Mouse (Mus musculus): ENCODE data around the gene Ifitm10. TPM values are rescaled to one million over a fixed set of nuclear protein-coding genes. Genes with fewer than 3 reads are reported as not detected.
A peak's percentile ranks its signal among the peaks of the same experiment; 100 is the strongest.
"Not testable (repeated sequence)": the region's sequence is repeated elsewhere in the genome, so short reads cannot be mapped to it uniquely, and the experiment has no call there.

Ifitm10 gene
- polyA plus RNA-seq, 1 experiment from 2014 or later = 3.7 TPM

DNA sequence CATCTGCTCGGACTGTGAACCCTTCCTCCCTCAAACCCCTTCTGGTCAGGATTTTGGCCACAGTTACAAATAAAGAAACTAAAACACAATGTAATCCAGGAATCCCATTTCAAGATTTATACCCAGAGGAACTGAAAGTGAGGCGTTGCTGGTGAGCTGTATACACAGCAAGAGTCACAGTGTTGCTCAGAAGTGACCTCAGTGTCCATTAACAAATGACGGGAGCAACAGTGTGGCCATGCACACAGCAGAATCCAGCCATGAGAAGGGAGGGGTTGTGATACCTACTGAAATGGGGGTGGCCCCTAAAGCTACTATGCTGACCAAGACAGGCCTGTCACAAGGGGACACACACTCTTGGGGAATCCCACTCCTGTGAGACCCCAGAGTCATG lies 31.3 kb downstream of the Ifitm10 start:
- no peak for ATAC-seq (ENCODE audit: insufficient read depth, low FRiP score)
- no peaks in the 10 kb centered on the region for H3K27me3 ChIP-seq (ENCODE audit: control insufficient read depth, insufficient read depth, low read length)
- no peaks in the 10 kb centered on the region for H3K9me3 ChIP-seq (replicated peaks; ENCODE audit: control insufficient read depth, low read length)
- H3K27ac ChIP-seq (ENCODE audit: low read length) = peak overlapping the region; percentile 76
- WGBS = 53% methylated on average over 3 of the region's 3 CpGs
- H3K4me1 ChIP-seq (ENCODE audit: control insufficient read depth, insufficient read depth, low read length) = peaks cover 8% of the 10 kb centered on the region; the same call in 1 of the 2 replicates
- H3K36me3 ChIP-seq (ENCODE audit: control insufficient read depth, insufficient read depth, low read length) = no peaks in the 10 kb centered on the region
- H3K4me2 ChIP-seq (ENCODE audit: low read depth, low read length) = no peak overlapping the region
- H3K9ac ChIP-seq (ENCODE audit: low read length) = 0 out of 2 replicates have a peak overlapping the region, but pooled peaks have one; percentile 38
- no peak overlapping the region for H3K4me3 ChIP-seq (replicated peaks; ENCODE audit: low read length)

DNA sequence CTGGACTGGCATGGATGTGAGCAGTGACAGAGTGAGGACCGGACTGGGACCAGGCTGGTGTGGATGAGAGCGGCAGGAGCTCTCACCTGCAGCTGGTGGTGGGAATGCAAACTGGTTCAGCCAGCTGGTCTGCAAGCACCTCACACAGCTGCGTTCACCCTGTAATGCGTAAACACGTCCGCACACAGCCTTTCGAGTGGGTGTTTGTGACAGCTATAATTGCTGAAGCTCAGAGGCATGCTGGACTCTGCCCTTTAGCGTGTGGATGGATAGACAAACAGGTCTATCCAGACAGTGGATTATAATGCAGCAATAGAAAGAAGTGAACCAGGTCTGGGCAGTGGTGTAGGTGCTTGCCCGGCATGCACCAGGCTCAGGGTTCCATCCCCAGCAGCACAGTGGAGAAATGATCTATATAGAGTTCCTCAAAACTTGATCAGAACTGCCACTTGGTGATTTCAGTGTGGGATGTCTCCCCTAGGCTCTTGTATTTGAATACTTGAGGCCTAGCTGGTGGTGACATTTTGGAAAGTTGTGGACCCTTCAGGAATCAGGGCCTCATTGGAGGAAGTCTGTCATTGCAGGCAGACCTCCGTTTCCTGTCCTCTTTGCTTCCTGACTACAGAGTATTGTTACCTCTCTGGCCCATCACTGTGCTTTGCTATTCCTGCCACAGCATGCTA lies 31.8 kb downstream of the Ifitm10 start:
- H3K9me3 ChIP-seq (replicated peaks; ENCODE audit: control insufficient read depth, low read length) = no peaks in the 10 kb centered on the region

DNA sequence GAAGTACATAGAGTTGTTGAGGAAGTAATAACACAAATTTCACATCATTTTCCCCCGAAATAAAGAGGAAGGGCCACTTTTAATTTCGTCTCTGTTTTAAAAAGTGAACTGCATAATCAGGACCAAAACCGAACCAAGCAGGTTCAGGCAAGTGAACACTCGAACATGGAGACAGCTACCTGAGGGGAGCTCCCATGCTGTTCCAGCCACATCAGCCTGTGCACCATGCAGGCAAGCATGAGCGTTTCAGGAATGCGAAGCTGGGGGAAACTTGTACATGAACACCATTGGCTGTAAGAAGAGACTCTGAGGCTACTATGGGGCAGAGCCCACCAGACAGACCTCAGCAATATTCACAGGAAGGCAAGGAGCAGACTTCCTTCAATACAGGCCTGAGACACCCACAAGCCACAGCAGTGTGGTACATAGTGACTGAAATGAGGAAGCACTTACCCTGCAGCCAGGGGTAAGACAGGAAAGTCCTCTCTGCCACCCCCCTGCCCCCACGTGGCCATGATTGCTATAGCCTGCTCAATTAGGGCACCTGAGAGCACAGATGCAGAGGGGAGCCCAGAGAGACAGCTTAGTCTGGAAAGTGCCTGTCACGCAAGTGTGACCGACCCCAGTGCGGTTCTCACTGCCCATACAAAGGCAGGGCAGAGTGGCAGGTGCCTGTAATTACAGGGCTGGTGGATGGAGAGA lies 33.1 kb downstream of the Ifitm10 start:
- Histone ChIP-seq H3K4me3 (replicated peaks; ENCODE audit: low read length) (no peak overlapping the region), H3K4me2 (ENCODE audit: low read depth, low read length) (no peak overlapping the region), H3K27me3 (ENCODE audit: control insufficient read depth, insufficient read depth, low read length) (no peaks in the 10 kb centered on the region), H3K4me1 (ENCODE audit: control insufficient read depth, insufficient read depth, low read length) (peaks cover 8% of the 10 kb centered on the region; the same call in 1 of the 2 replicates), H3K9me3 (replicated peaks; ENCODE audit: control insufficient read depth, low read length) (no peaks in the 10 kb centered on the region), H3K9ac (ENCODE audit: low read length) (peak overlapping the region; percentile 48; the same call in 1 of the 2 replicates), H3K27ac (ENCODE audit: low read length) (peak overlapping the region; percentile 76; the same call in 1 of the 2 replicates), H3K36me3 (ENCODE audit: control insufficient read depth, insufficient read depth, low read length) (no peaks in the 10 kb centered on the region)
- ATAC-seq (ENCODE audit: insufficient read depth, low FRiP score) = peak; percentile 62; the same call in 1 of the 2 replicates
- WGBS = 57% methylated on average over 10 of the region's 10 CpGs

More for the DNA sequence above, 31.8 kb downstream of the Ifitm10 start:
- peak; percentile 72 for ATAC-seq (ENCODE audit: insufficient read depth, low FRiP score)
- H3K36me3 ChIP-seq (ENCODE audit: control insufficient read depth, insufficient read depth, low read length) = no peaks in the 10 kb centered on the region
- H3K27ac ChIP-seq (ENCODE audit: low read length) = peak overlapping the region; percentile 76
- no peak overlapping the region for H3K4me3 ChIP-seq (replicated peaks; ENCODE audit: low read length)
- no peaks in the 10 kb centered on the region for H3K27me3 ChIP-seq (ENCODE audit: control insufficient read depth, insufficient read depth, low read length)
- peak overlapping the region; percentile 38; the same call in 1 of the 2 replicates for H3K9ac ChIP-seq (ENCODE audit: low read length)
- 46% methylated on average over 10 of the region's 10 CpGs for WGBS
- H3K4me2 ChIP-seq (ENCODE audit: low read depth, low read length) = peak overlapping the region; percentile 17; the same call in 1 of the 2 replicates
- H3K4me1 ChIP-seq (ENCODE audit: control insufficient read depth, insufficient read depth, low read length) = peaks cover 8% of the 10 kb centered on the region; the same call in 1 of the 2 replicates

DNA sequence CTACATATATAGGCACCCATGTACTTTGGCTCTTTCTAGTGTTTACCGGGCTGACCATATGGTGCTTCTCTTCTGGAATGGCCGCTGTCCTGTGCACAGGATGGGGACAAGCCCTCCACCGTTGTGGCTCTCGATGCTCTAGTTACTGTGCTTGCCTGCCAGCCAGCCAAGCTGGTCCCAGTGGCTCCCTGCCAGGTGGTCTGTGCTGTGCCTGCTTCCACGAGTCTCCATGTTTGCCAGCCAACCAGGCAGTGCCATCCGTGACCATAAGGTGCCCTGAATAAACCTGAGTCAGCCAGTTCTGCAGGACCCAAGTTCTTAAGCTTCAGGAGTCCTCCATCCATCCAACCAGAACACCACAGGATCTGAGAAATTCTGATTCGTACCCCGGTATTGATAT lies 38.4 kb downstream of the Ifitm10 start:
- Histone ChIP-seq H3K9me3 (replicated peaks; ENCODE audit: control insufficient read depth, low read length) (no peaks in the 10 kb centered on the region), H3K4me2 (ENCODE audit: low read depth, low read length) (no peak overlapping the region), H3K27me3 (ENCODE audit: control insufficient read depth, insufficient read depth, low read length) (no peaks in the 10 kb centered on the region), H3K4me1 (ENCODE audit: control insufficient read depth, insufficient read depth, low read length) (peaks cover 5% of the 10 kb centered on the region), H3K4me3 (replicated peaks; ENCODE audit: low read length) (no peak overlapping the region), H3K9ac (ENCODE audit: low read length) (no peak overlapping the region), H3K27ac (ENCODE audit: low read length) (no peak overlapping the region), H3K36me3 (ENCODE audit: control insufficient read depth, insufficient read depth, low read length) (no peaks in the 10 kb centered on the region)
- 80% methylated on average over 8 of the region's 8 CpGs for WGBS
- ATAC-seq (ENCODE audit: insufficient read depth, low FRiP score) = no peak

DNA sequence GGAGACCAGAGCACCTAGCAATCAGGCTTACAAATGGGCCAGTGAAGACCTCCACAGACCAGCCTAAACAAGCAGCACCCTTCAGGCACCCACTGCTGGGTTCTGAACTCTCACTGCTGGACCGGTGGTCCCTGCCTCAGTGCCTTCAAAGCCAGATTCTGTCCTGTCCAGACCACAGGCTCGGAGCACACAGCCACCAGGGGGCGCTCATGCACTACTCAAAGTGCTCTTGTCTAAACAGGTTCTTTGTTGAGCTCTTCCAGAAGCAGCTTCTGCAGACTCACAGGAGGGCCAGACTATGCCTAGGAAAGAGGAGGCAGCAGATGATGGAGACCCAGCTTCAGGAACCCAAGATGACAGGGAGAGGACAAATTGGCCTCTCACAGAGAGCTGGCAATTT lies 39.3 kb downstream of the Ifitm10 start:
- Histone ChIP-seq H3K4me1 (ENCODE audit: control insufficient read depth, insufficient read depth, low read length) (peaks cover 8% of the 10 kb centered on the region), H3K9me3 (replicated peaks; ENCODE audit: control insufficient read depth, low read length) (no peaks in the 10 kb centered on the region), H3K36me3 (ENCODE audit: control insufficient read depth, insufficient read depth, low read length) (no peaks in the 10 kb centered on the region), H3K4me2 (ENCODE audit: low read depth, low read length) (no peak overlapping the region), H3K27me3 (ENCODE audit: control insufficient read depth, insufficient read depth, low read length) (no peaks in the 10 kb centered on the region), H3K9ac (ENCODE audit: low read length) (no peak overlapping the region), H3K27ac (ENCODE audit: low read length) (no peak overlapping the region), H3K4me3 (replicated peaks; ENCODE audit: low read length) (no peak overlapping the region)
- ATAC-seq (ENCODE audit: insufficient read depth, low FRiP score) = peak; percentile 82
- 2% methylated on average over 3 of the region's 3 CpGs for WGBS

DNA sequence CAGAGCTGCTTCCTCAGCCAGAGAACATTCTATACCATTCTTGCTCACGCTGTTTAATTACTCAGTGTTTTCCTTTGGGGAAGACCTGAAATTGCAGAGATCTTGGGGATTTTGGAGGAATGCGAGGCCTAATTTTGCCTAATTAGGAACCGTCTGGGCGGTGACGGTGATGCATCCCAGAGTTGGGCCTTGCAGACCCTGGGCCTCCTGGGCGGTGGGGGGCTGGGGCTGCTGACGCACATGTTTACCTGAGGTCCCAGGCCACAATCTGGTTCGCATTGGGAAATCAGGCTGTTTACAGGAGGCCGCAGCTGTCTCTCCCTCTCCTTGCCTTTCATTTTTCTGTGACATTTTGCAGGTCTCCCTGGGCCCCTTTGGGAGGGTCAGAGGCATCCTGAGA lies 40.8 kb downstream of the Ifitm10 start:
- 64% methylated on average over 2 of the region's 9 CpGs for WGBS
- not testable (repeated sequence) for H3K4me3 ChIP-seq (replicated peaks; ENCODE audit: low read length); H3K36me3 ChIP-seq (ENCODE audit: control insufficient read depth, insufficient read depth, low read length); H3K9me3 ChIP-seq (replicated peaks; ENCODE audit: control insufficient read depth, low read length); ATAC-seq (ENCODE audit: insufficient read depth, low FRiP score); H3K4me2 ChIP-seq (ENCODE audit: low read depth, low read length); H3K9ac ChIP-seq (ENCODE audit: low read length); H3K27me3 ChIP-seq (ENCODE audit: control insufficient read depth, insufficient read depth, low read length)
- peak overlapping the region; percentile 39 for H3K27ac ChIP-seq (ENCODE audit: low read length)
- peaks cover 13% of the 10 kb centered on the region for H3K4me1 ChIP-seq (ENCODE audit: control insufficient read depth, insufficient read depth, low read length)

DNA sequence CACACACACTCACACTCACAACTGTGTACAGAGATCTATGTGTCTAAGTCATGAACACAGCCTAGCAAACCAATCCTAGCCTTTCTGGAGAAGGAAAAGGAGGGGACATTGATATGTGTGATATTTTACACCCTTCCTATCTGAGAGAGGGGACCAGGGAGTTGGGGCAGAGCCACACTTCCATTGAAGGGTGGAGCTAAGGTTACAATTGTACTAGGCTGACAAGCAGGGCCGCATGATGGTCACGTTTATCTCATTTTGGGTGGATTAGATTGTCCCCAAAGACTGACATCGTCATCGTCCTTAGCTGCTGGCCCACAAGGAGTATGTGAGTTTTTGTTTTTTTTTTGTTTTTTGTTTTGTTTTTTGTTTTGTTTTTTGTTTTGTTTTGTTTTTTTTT lies 42.3 kb downstream of the Ifitm10 start:
- no peak overlapping the region for H3K27ac ChIP-seq (ENCODE audit: low read length)
- no peak overlapping the region for H3K4me2 ChIP-seq (ENCODE audit: low read depth, low read length)
- H3K36me3 ChIP-seq (ENCODE audit: control insufficient read depth, insufficient read depth, low read length) = no peaks in the 10 kb centered on the region
- H3K4me3 ChIP-seq (replicated peaks; ENCODE audit: low read length) = no peak overlapping the region
- H3K4me1 ChIP-seq (ENCODE audit: control insufficient read depth, insufficient read depth, low read length) = peaks cover 20% of the 10 kb centered on the region
- no peaks in the 10 kb centered on the region for H3K27me3 ChIP-seq (ENCODE audit: control insufficient read depth, insufficient read depth, low read length)
- no peaks in the 10 kb centered on the region for H3K9me3 ChIP-seq (replicated peaks; ENCODE audit: control insufficient read depth, low read length)
- ATAC-seq (ENCODE audit: insufficient read depth, low FRiP score) = no peak
- H3K9ac ChIP-seq (ENCODE audit: low read length) = no peak overlapping the region
- 77% methylated on average over 4 of the region's 4 CpGs for WGBS

DNA sequence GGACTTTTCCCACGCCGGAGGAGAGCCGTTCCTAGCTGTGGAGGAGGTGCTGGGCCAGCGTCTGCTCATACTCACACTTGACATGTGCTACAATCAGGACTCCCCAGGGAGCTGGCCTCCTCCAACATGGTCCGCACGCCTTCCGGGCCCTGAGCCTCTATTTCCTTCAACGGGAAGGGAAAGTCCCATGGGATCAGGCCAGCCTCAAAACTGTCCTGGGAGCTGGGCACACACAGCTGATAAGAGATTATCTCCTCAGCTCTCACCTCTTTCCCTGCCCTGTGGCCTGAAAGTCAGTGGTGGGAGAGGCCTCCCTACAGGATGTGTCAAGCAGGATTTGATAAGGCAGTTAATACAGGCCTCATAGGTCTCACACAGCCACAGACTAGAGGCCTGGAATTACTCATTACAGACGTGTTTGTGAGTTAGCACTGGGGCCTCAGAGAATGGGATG lies 43.3 kb downstream of the Ifitm10 start:
- Histone ChIP-seq H3K4me3 (replicated peaks; ENCODE audit: low read length) (no peak overlapping the region), H3K9ac (ENCODE audit: low read length) (peak overlapping the region; percentile 37; the same call in 1 of the 2 replicates), H3K36me3 (ENCODE audit: control insufficient read depth, insufficient read depth, low read length) (no peaks in the 10 kb centered on the region), H3K9me3 (replicated peaks; ENCODE audit: control insufficient read depth, low read length) (no peaks in the 10 kb centered on the region), H3K27me3 (ENCODE audit: control insufficient read depth, insufficient read depth, low read length) (no peaks in the 10 kb centered on the region), H3K4me1 (ENCODE audit: control insufficient read depth, insufficient read depth, low read length) (peaks cover 22% of the 10 kb centered on the region), H3K4me2 (ENCODE audit: low read depth, low read length) (no peak overlapping the region), H3K27ac (ENCODE audit: low read length) (peak overlapping the region; percentile 76; the same call in 1 of the 2 replicates)
- WGBS = 20% methylated on average over 9 of the region's 9 CpGs
- peak; percentile 57 for ATAC-seq (ENCODE audit: insufficient read depth, low FRiP score)

DNA sequence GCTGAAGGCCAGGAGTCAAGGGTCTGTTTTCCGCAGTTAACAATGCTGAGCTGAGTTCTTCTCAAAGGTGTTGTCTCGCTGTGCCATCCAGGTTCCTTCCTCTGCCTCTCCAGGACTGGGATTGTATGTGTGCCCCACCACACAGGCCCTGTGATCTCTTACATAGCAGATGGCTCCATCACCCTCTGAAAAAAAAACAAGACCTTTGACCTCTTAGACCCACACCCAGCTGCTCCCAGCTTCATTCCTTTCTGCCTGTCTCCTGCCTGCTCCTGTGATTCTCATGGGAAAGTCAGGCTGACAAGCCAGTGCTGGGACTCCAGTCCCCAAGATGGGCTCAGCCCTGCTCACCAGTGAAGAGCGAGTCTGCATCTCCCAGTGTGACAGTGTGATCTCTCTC lies 45.0 kb downstream of the Ifitm10 start:
- peak overlapping the region; percentile 89; the same call in 1 of the 2 replicates for H3K27ac ChIP-seq (ENCODE audit: low read length)
- H3K36me3 ChIP-seq (ENCODE audit: control insufficient read depth, insufficient read depth, low read length) = no peaks in the 10 kb centered on the region
- ATAC-seq (ENCODE audit: insufficient read depth, low FRiP score) = no peak
- no peak overlapping the region for H3K9ac ChIP-seq (ENCODE audit: low read length)
- no peaks in the 10 kb centered on the region for H3K9me3 ChIP-seq (replicated peaks; ENCODE audit: control insufficient read depth, low read length)
- no peaks in the 10 kb centered on the region for H3K27me3 ChIP-seq (ENCODE audit: control insufficient read depth, insufficient read depth, low read length)
- H3K4me1 ChIP-seq (ENCODE audit: control insufficient read depth, insufficient read depth, low read length) = peaks cover 25% of the 10 kb centered on the region
- H3K4me3 ChIP-seq (replicated peaks; ENCODE audit: low read length) = no peak overlapping the region
- no peak overlapping the region for H3K4me2 ChIP-seq (ENCODE audit: low read depth, low read length)
- WGBS = 75% methylated on average over 3 of the region's 3 CpGs

Measured in stomach, embryonic 16.5 days (tissue).